Mouse (Mus musculus): Measurements from ENCODE around the gene Mrpl37. TPM values are rescaled to one million over a fixed set of nuclear protein-coding genes. Genes with fewer than 3 reads are reported as not detected.
A peak's percentile ranks its signal among the peaks of the same experiment; 100 is the strongest.

The Mrpl37 gene
- total and polyA plus RNA-seq, 2 experiments from 2014 or later, result 59.2 to 79.7 TPM

GRCm38 (mm10) chr4:107042304-107042703 is 24.4 kb downstream of the Mrpl37 start:
- 96% methylated on average over 6 of the region's 6 CpGs for WGBS
- Histone ChIP-seq H3K4me3 (ENCODE audit: low read length) (no peak overlapping the region), H3K27me3 (ENCODE audit: insufficient read depth, low read length) (no peaks in the 10 kb centered on the region), H3K36me3 (ENCODE audit: insufficient read depth, low read length) (peaks cover 43% of the 10 kb centered on the region; the same call in 1 of the 2 replicates), H3K4me1 (ENCODE audit: insufficient read depth, low read length) (no peaks in the 10 kb centered on the region), H3K9me3 (ENCODE audit: low read length) (no peaks in the 10 kb centered on the region), H3K9ac (replicated peaks; ENCODE audit: low read length) (no peak overlapping the region), H3K27ac (no peak overlapping the region), H3K4me2 (ENCODE audit: low read depth, low read length) (no peak overlapping the region)
- no peak for TF ChIP-seq CTCF (IDR thresholded peaks at IDR 0.05; ENCODE audit: low read depth)
- DNase-seq (ENCODE audit: low spot score) (no peak), ATAC-seq (no peak)

- no peaks in the 10 kb centered on the region for H3K4me1 ChIP-seq (ENCODE audit: insufficient read depth, low read length)
- H3K4me2 ChIP-seq (ENCODE audit: low read depth, low read length), result no peak overlapping the region
- H3K9me3 ChIP-seq (ENCODE audit: low read length), result no peaks in the 10 kb centered on the region
- no peak overlapping the region for H3K4me3 ChIP-seq (ENCODE audit: low read length)
- peak; percentile 79 for ATAC-seq
- H3K27ac ChIP-seq, result peak overlapping the region; percentile 64
- H3K27me3 ChIP-seq (ENCODE audit: insufficient read depth, low read length), result no peaks in the 10 kb centered on the region
- peak; percentile 56 for DNase-seq (ENCODE audit: low spot score)
- peaks cover 24% of the 10 kb centered on the region; the same call in 1 of the 2 replicates for H3K36me3 ChIP-seq (ENCODE audit: insufficient read depth, low read length)
- TF ChIP-seq CTCF (IDR thresholded peaks at IDR 0.05; ENCODE audit: low read depth), result no peak
- H3K9ac ChIP-seq (replicated peaks; ENCODE audit: low read length), result no peak overlapping the region
- 38% methylated on average over 8 of the region's 8 CpGs for WGBS
These were observed 27.4 kb downstream of the Mrpl37 start for GRCm38 (mm10) chr4:107039270-107039669.

GRCm38 (mm10) chr4:107038303-107038702 is 28.4 kb downstream of the Mrpl37 start:
- 84% methylated on average over 4 of the region's 4 CpGs for WGBS
- Histone ChIP-seq H3K9ac (replicated peaks; ENCODE audit: low read length) (no peak overlapping the region), H3K4me3 (ENCODE audit: low read length) (no peak overlapping the region), H3K4me2 (ENCODE audit: low read depth, low read length) (no peak overlapping the region), H3K9me3 (ENCODE audit: low read length) (no peaks in the 10 kb centered on the region), H3K27me3 (ENCODE audit: insufficient read depth, low read length) (no peaks in the 10 kb centered on the region), H3K27ac (peak overlapping the region; percentile 64; the same call in 1 of the 2 replicates), H3K4me1 (ENCODE audit: insufficient read depth, low read length) (no peaks in the 10 kb centered on the region), H3K36me3 (ENCODE audit: insufficient read depth, low read length) (peaks cover 21% of the 10 kb centered on the region; the same call in 1 of the 2 replicates)
- ATAC-seq (no peak), DNase-seq (ENCODE audit: low spot score) (no peak)
- no peak for TF ChIP-seq CTCF (IDR thresholded peaks at IDR 0.05; ENCODE audit: low read depth)

GRCm38 (mm10) chr4:107036985-107037384 is 29.7 kb downstream of the Mrpl37 start:
- 97% methylated on average over 2 of the region's 2 CpGs for WGBS
- no peaks in the 10 kb centered on the region for H3K4me1 ChIP-seq (ENCODE audit: insufficient read depth, low read length)
- peaks cover 23% of the 10 kb centered on the region; the same call in 1 of the 2 replicates for H3K36me3 ChIP-seq (ENCODE audit: insufficient read depth, low read length)

GRCm38 (mm10) chr4:107035689-107036088 is 31.0 kb downstream of the Mrpl37 start:
- Histone ChIP-seq H3K9ac (replicated peaks; ENCODE audit: low read length) (no peak overlapping the region), H3K4me3 (ENCODE audit: low read length) (no peak overlapping the region), H3K9me3 (ENCODE audit: low read length) (no peaks in the 10 kb centered on the region), H3K4me1 (ENCODE audit: insufficient read depth, low read length) (no peaks in the 10 kb centered on the region), H3K27me3 (ENCODE audit: insufficient read depth, low read length) (no peaks in the 10 kb centered on the region), H3K27ac (no peak overlapping the region), H3K4me2 (ENCODE audit: low read depth, low read length) (no peak overlapping the region), H3K36me3 (ENCODE audit: insufficient read depth, low read length) (peaks cover 32% of the 10 kb centered on the region; the same call in 1 of the 2 replicates)
- TF ChIP-seq CTCF (IDR thresholded peaks at IDR 0.05; ENCODE audit: low read depth), result no peak
- WGBS, result 97% methylated on average over 4 of the region's 4 CpGs
- ATAC-seq, result no peak
- DNase-seq (ENCODE audit: low spot score), result no peak

More at GRCm38 (mm10) chr4:107036985-107037384, 29.7 kb downstream of the Mrpl37 start:
- Histone ChIP-seq H3K9me3 (ENCODE audit: low read length) (no peaks in the 10 kb centered on the region), H3K27ac (no peak overlapping the region), H3K4me2 (ENCODE audit: low read depth, low read length) (no peak overlapping the region), H3K27me3 (ENCODE audit: insufficient read depth, low read length) (no peaks in the 10 kb centered on the region), H3K4me3 (ENCODE audit: low read length) (no peak overlapping the region), H3K9ac (replicated peaks; ENCODE audit: low read length) (no peak overlapping the region)
- TF ChIP-seq CTCF (IDR thresholded peaks at IDR 0.05; ENCODE audit: low read depth), result peak; percentile 24; the same call in 1 of the 2 replicates
- ATAC-seq (no peak), DNase-seq (ENCODE audit: low spot score) (no peak)

GRCm38 (mm10) chr4:107026451-107026850 is 40.2 kb downstream of the Mrpl37 start:
- Histone ChIP-seq H3K9me3 (ENCODE audit: low read length) (no peaks in the 10 kb centered on the region), H3K4me1 (ENCODE audit: insufficient read depth, low read length) (peaks cover 4% of the 10 kb centered on the region), H3K27me3 (ENCODE audit: insufficient read depth, low read length) (no peaks in the 10 kb centered on the region), H3K36me3 (ENCODE audit: insufficient read depth, low read length) (peaks cover 12% of the 10 kb centered on the region), H3K4me2 (ENCODE audit: low read depth, low read length) (no peak overlapping the region), H3K27ac (no peak overlapping the region), H3K9ac (replicated peaks; ENCODE audit: low read length) (no peak overlapping the region), H3K4me3 (ENCODE audit: low read length) (no peak overlapping the region)
- DNase-seq (ENCODE audit: low spot score) (no peak), ATAC-seq (no peak)
- WGBS, result 45% methylated on average over 8 of the region's 8 CpGs
- TF ChIP-seq CTCF (IDR thresholded peaks at IDR 0.05; ENCODE audit: low read depth), result no peak

- H3K4me1 ChIP-seq (ENCODE audit: insufficient read depth, low read length), result peaks cover 7% of the 10 kb centered on the region
- DNase-seq (ENCODE audit: low spot score), result no peak
- H3K27me3 ChIP-seq (ENCODE audit: insufficient read depth, low read length), result no peaks in the 10 kb centered on the region
- WGBS, result 46% methylated on average over 5 of the region's 5 CpGs
- no peak overlapping the region for H3K4me2 ChIP-seq (ENCODE audit: low read depth, low read length)
- no peak for TF ChIP-seq CTCF (IDR thresholded peaks at IDR 0.05; ENCODE audit: low read depth)
- H3K27ac ChIP-seq, result no peak overlapping the region
- H3K4me3 ChIP-seq (ENCODE audit: low read length), result no peak overlapping the region
- no peaks in the 10 kb centered on the region for H3K9me3 ChIP-seq (ENCODE audit: low read length)
- peaks cover 5% of the 10 kb centered on the region for H3K36me3 ChIP-seq (ENCODE audit: insufficient read depth, low read length)
- no peak for ATAC-seq
- no peak overlapping the region for H3K9ac ChIP-seq (replicated peaks; ENCODE audit: low read length)
These were observed 41.3 kb downstream of the Mrpl37 start for GRCm38 (mm10) chr4:107025369-107025768.

Measured in hindbrain, postnatal 0 days (tissue).